Mouse (Mus musculus) cerebellum, adult 8-10 months (tissue): ENCODE data around the gene Ptprcap.
A peak's percentile ranks its signal among the peaks of the same experiment; 100 is the strongest.

Source experiments
- DNase-seq: peaks from one replicate; pipeline ENCODE4 v3.0.0; 2022

Ptprcap gene

GRCm38 (mm10) chr19:4148491-4148806 lies 5.0 kb upstream of the Ptprcap start, which contains the start of gene Coro1b:
Coro1b (plus strand) TSS chr19:4148619.
- peak; percentile 96 for DNase-seq

- no peak for DNase-seq
Observed at GRCm38 (mm10) chr19:4148819-4149218, 4.6 kb upstream of the Ptprcap start.

DNA sequence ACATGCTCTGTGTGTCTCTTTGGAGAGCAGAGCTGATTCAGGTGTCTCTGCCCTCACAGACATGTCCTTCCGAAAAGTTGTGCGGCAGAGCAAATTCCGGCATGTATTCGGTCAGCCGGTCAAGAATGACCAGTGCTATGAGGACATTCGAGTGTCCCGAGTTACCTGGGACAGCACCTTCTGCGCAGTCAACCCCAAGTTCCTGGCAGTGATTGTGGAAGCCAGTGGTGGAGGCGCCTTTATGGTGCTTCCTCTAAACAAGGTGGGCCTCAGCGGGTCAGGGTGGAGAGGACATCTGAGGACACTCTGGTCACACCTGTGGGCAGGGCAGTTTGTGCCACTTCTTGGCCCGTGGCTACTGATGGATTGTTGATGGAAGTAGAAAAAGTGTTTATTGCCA lies 4.1 kb upstream of the Ptprcap start:
- DNase-seq, result no peak

DNA sequence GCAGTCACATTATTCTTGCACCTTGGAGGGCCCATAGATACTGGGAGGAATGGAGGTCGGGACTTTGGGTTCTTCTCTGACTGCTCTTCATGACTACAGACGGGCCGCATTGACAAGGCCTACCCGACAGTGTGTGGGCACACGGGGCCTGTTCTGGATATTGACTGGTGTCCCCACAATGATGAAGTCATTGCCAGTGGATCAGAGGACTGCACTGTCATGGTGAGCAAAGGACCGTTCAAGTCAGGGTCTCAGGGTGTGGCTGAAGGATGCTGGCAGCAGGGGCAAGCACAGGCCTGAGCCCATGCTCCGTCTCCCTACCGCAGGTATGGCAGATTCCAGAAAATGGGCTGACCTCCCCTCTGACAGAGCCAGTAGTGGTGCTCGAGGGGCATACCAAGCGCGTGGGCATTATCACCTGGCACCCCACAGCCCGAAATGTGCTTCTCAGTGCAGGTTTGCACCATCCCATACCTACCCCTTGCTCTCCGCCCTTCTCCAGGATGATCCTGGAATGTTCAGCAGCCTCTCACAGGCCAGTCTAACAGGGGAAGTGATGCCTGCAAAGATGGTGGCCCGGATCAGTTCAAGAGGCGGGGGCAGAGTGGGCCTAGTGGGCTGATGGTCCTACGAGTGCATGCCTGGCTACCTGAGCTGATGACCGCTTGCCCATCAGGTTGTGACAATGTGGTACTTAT lies 3.5 kb upstream of the Ptprcap start:
- DNase-seq, result no peak

DNA sequence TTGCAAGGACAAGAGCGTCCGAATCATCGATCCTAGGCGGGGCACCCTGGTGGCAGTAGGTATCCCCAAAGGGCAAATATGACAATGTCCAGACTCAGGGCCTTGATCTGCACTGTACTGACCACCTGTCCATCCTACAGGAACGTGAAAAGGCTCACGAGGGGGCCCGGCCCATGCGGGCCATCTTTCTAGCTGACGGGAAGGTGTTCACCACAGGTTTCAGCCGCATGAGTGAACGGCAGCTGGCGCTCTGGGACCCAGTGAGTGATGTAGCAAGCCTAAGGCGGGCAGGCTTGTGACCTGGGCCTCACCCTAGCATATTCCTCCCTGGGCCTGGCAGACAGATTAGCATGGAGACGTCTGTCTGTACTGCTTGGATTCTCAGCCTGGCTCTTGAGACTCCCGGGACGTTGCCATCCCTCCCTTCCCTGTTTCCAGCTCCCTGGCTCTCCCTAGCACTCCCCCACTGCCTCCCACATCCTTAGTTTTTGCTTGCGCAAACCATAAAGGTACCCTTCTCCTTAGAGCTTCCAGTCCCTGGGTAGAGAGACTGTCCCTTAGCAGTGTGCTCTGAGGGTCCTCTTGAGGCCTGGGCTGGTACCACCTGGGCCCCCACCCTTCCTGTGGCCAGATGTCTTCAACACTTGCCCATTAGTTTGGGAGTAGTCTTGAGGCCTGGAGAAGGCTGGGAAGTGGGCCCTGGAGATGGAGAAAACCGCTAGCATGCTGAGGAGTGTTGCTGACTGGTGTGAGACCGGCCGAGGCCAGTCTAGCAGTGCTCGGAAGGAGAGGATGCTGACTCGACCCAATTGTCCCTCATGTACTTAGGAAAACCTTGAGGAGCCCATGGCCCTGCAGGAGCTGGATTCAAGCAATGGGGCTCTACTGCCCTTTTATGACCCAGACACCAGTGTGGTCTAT lies 2.6 kb upstream of the Ptprcap start:
- DNase-seq, result no peak

GRCm38 (mm10) chr19:4151488-4151860 lies 1.9 kb upstream of the Ptprcap start:
- DNase-seq, result no peak

DNA sequence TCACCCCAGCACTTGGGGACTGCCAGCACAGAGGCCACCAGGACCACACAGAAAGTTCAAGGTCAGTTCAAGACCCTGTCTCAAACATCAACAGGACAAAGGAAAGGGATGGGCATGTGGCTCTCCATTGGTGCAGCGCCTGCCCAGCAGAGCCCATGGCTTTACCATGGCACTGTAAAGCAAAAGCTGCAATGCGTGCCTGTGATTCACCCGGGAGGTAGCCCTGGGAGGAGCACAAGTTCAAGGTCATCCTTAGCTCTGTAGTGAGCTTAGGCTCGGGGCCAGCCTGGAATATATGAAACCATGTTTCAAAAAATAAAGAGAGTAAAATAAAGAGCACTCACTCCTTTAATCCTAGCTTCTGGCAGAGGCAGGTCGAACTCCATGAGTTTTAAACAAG lies 1.5 kb upstream of the Ptprcap start:
- DNase-seq, result no peak

- DNase-seq, result no peak
Observed at GRCm38 (mm10) chr19:4152445-4153231, 766 bp upstream of the Ptprcap start.

- DNase-seq, result no peak
Observed at GRCm38 (mm10) chr19:4154437-4155222, 1.2 kb downstream of the Ptprcap start.

- peak; percentile 24 for DNase-seq
Observed at GRCm38 (mm10) chr19:4155223-4156072, 2.0 kb downstream of the Ptprcap start.

DNA sequence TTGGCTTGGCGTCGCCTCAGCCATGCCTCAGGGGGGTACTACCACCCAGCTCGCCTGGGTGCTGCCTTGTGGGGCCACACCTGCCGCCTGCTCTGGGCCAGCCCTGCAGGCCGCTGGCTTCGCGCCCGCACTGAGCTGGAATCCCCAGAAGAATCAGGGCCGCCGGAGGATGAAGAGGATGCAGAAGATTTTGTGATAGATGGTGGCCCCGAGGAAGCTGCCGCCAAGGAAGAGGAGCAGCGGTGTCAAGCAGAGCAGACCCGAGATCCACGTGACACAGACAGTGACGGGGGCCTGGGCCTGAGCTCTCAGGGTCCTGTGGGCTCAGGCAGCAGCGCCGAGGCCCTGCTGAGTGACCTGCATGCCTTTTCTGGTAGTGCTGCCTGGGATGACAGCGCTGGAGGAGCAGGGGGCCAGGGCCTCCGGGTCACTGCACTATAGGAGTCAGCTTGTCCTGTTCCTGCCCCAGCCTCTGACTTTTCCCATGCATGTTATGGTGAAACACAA lies 2.7 kb downstream of the Ptprcap start:
- DNase-seq, result no peak

GRCm38 (mm10) chr19:4156771-4157170 lies 3.4 kb downstream of the Ptprcap start:
- no peak for DNase-seq

DNA sequence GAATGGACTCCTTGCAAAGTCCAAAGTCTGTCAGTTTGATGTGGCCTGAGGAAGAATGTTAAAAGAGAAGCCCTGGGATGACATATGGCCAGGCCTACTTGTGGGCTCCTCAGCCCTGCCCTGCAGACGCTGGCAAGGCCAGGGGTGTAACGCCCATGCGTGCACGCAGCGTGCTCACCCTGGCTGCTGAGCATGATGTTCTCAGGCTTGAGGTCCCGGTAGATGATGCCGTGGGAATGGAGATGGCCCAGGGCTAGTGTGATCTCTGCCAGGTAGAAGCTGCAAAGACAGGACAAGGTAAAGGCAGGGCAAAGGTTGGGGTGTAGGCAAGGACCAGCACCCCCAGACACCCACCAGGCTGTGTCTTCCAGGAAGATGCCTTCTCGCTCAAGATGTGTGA lies 5.6 kb downstream of the Ptprcap start:
- no peak for DNase-seq

DNA sequence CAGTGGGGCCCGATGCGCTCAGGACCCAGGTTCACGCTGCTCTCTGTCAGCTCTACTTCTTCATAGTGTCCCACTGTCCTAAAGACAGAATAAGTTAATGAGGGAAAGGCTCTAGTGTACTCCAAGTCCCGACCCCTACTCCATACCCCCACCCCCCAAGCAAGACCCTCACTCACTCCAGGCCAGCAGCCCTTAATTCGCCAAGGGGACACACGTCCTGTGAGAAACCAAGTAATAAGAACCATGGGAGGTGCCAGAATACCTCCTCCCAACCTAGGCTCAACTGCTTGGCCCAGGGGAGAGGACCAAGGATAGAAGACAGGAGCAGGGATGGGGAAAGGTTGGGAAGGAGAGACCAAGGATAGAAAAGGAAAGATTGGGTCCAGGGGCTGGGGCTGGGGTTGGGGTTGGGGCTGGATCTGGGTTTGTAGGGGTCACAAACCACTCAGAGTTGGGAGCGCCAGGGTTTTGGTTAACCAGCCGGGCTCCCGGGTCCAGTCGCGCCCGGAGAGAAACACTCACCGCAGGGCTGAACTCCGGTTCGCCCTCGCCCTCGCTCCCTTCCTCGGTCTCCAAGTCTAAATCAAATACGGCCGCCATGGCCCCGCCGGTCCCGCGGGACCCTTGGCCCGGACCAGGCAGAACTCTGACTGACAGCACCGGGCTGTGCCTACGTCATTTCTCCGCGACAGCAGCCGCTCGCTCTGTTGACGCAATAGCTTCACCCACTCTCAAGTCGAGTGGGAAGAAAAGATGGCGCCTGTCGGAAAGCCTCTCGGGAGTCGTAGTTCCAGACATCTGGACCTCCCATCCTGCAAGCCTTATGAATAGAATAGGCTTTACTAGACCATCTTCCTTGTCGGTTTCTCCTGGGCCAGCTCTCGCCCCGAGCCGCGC lies 9.5 kb downstream of the Ptprcap start, which contains the start of gene Rps6kb2:
Gene Rps6kb2, minus strand, starts transcription at position 709 of the 897 bp plus-strand sequence.
- peak; percentile 94 for DNase-seq

DNA sequence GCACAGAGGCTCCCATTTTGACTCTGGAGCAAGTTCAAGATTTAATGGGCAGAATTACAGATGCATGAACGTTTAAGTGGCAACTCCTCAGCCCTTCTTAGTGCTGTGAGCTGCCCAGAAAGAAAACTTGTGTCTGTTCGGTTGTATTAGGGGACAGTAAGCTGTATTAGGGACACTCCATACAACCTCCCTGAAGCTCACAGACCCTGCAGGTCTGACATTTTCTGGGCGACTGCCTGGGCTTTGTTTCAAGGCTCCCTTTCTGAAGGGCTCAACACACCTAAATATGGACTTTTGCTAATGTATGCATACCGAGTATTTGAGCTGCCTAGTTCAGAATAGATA lies 10.1 kb downstream of the Ptprcap start:
- DNase-seq, result no peak

- DNase-seq, result no peak
Observed at GRCm38 (mm10) chr19:4164100-4164499, 10.7 kb downstream of the Ptprcap start.

DNA sequence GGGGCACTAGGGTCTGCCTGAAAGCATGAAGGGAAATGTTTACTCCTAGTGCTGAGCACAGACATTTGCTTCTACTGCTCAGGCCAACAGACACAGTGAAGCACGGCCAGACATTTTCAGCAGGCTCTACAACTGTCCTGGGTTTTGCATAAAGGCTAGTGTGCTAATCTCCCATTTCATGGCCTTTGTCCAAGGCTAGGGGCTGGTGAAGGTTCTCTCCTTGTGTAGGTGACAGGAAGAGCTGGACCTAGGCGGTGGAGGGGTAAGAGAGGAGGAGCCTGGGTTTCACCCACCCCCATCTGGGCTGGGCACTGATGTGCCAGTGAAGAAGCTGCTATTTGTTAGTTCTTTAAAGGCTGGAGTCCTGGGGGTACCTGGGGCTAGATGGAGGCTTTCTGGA lies 11.3 kb downstream of the Ptprcap start:
- no peak for DNase-seq

GRCm38 (mm10) chr19:4166678-4167476 lies 13.5 kb downstream of the Ptprcap start:
- DNase-seq, result no peak

GRCm38 (mm10) chr19:4169378-4169784 lies 16.0 kb downstream of the Ptprcap start:
- peak; percentile 100 for DNase-seq
